Mouse (Mus musculus): ENCODE measurements around the gene Orc2. TPM values are rescaled to one million over a fixed set of nuclear protein-coding genes. Genes with fewer than 3 reads are reported as not detected.
A peak's percentile ranks its signal among the peaks of the same experiment; 100 is the strongest.

Orc2 gene
- polyA plus RNA-seq, 1 experiment from 2014 or later, result 12.9 TPM

- peaks cover 8% of the 10 kb centered on the region for H3K4me1 ChIP-seq (ENCODE audit: insufficient read depth)
- no peaks in the 10 kb centered on the region for H3K27me3 ChIP-seq (ENCODE audit: insufficient read depth, low read length)
- WGBS (ENCODE audit: insufficient replicate concordance), result 77% methylated on average over 10 of the region's 10 CpGs
- no peak overlapping the region for H3K4me2 ChIP-seq (ENCODE audit: low read depth, low read length)
- ATAC-seq (no peak), DNase-seq (no peak)
- H3K9me3 ChIP-seq (ENCODE audit: low read length), result no peaks in the 10 kb centered on the region
- TF ChIP-seq CTCF (IDR thresholded peaks at IDR 0.05; ENCODE audit: low read depth) (no peak), EP300 (IDR thresholded peaks at IDR 0.05; ENCODE audit: low read depth) (no peak)
- H3K27ac ChIP-seq (ENCODE audit: low read depth), result no peak overlapping the region
- H3K36me3 ChIP-seq (replicated peaks; ENCODE audit: insufficient read depth, low read length), result peaks cover 60% of the 10 kb centered on the region
- no peak overlapping the region for H3K4me3 ChIP-seq (ENCODE audit: low read depth, low read length)
- no peak overlapping the region for H3K9ac ChIP-seq (replicated peaks)
Observed at GRCm38 (mm10) chr1:58420032-58420431, 84.9 kb downstream of the Orc2 start.

GRCm38 (mm10) chr1:58416048-58416447 lies 88.9 kb downstream of the Orc2 start:
- H3K36me3 ChIP-seq (replicated peaks; ENCODE audit: insufficient read depth, low read length), result peaks cover 88% of the 10 kb centered on the region
- ATAC-seq (no peak), DNase-seq (no peak)
- H3K27ac ChIP-seq (ENCODE audit: low read depth), result no peak overlapping the region
- 72% methylated on average over 2 of the region's 2 CpGs for WGBS (ENCODE audit: insufficient replicate concordance)
- H3K4me2 ChIP-seq (ENCODE audit: low read depth, low read length), result no peak overlapping the region
- H3K27me3 ChIP-seq (ENCODE audit: insufficient read depth, low read length), result no peaks in the 10 kb centered on the region
- no peak overlapping the region for H3K4me3 ChIP-seq (ENCODE audit: low read depth, low read length)
- H3K4me1 ChIP-seq (ENCODE audit: insufficient read depth), result no peaks in the 10 kb centered on the region
- TF ChIP-seq CTCF (IDR thresholded peaks at IDR 0.05; ENCODE audit: low read depth) (no peak), EP300 (IDR thresholded peaks at IDR 0.05; ENCODE audit: low read depth) (no peak)
- no peaks in the 10 kb centered on the region for H3K9me3 ChIP-seq (ENCODE audit: low read length)
- no peak overlapping the region for H3K9ac ChIP-seq (replicated peaks)

- peak; percentile 39 for TF ChIP-seq CTCF (IDR thresholded peaks at IDR 0.05; ENCODE audit: low read depth)
- no peak for TF ChIP-seq EP300 (IDR thresholded peaks at IDR 0.05; ENCODE audit: low read depth)
- Histone ChIP-seq H3K27ac (ENCODE audit: low read depth) (no peak overlapping the region), H3K27me3 (ENCODE audit: insufficient read depth, low read length) (no peaks in the 10 kb centered on the region), H3K4me2 (ENCODE audit: low read depth, low read length) (no peak overlapping the region), H3K36me3 (replicated peaks; ENCODE audit: insufficient read depth, low read length) (peaks cover 92% of the 10 kb centered on the region), H3K4me3 (ENCODE audit: low read depth, low read length) (no peak overlapping the region), H3K9me3 (ENCODE audit: low read length) (no peaks in the 10 kb centered on the region), H3K9ac (replicated peaks) (no peak overlapping the region), H3K4me1 (ENCODE audit: insufficient read depth) (no peaks in the 10 kb centered on the region)
- DNase-seq, result no peak
- WGBS (ENCODE audit: insufficient replicate concordance), result 16% methylated on average over 1 of the region's 1 CpGs
- no peak for ATAC-seq
Observed at GRCm38 (mm10) chr1:58415442-58415841, 89.5 kb downstream of the Orc2 start.

Other genes starting within 250 kb of the Orc2 start
- gene Aox2, start 226.8 kb downstream of the Orc2 start, polyA plus RNA-seq (2015; fragmentation: Nextera tagmentation; extraction: Ambion mirVana), result 0.01 TPM in 2 replicates
- 118 and 128 TPM in 2 replicates for gene Bzw1, start 112.2 kb downstream of the Orc2 start, polyA plus RNA-seq (2015; fragmentation: Nextera tagmentation; extraction: Ambion mirVana)
- gene Clk1, start 81.0 kb downstream of the Orc2 start, polyA plus RNA-seq (2015; fragmentation: Nextera tagmentation; extraction: Ambion mirVana), result 67.3 and 76.6 TPM in 2 replicates
- 9.6 and 11.2 TPM in 2 replicates for gene Nif3l1, start 60.0 kb downstream of the Orc2 start, polyA plus RNA-seq (2015; fragmentation: Nextera tagmentation; extraction: Ambion mirVana)
- gene Ppil3, start 59.6 kb downstream of the Orc2 start, polyA plus RNA-seq (2015; fragmentation: Nextera tagmentation; extraction: Ambion mirVana), result 15.5 and 17.4 TPM in 2 replicates
- gene Fam126b, start 81.2 kb upstream of the Orc2 start, polyA plus RNA-seq (2015; fragmentation: Nextera tagmentation; extraction: Ambion mirVana), result 3.0 and 4.1 TPM in 2 replicates
- 129 and 133 TPM in 2 replicates for gene Ndufb3, start 81.3 kb upstream of the Orc2 start, polyA plus RNA-seq (2015; fragmentation: Nextera tagmentation; extraction: Ambion mirVana)
- gene Als2cr12, start 190.9 kb upstream of the Orc2 start, polyA plus RNA-seq (2015; fragmentation: Nextera tagmentation; extraction: Ambion mirVana), result not detected in 2 replicates
- 29.6 and 30.2 TPM in 2 replicates for gene Cflar, start 206.4 kb upstream of the Orc2 start, polyA plus RNA-seq (2015; fragmentation: Nextera tagmentation; extraction: Ambion mirVana)